Mouse (Mus musculus): Measurements from ENCODE around the gene Cyp2c23. TPM values are rescaled to one million over a fixed set of nuclear protein-coding genes. Genes with fewer than 3 reads are reported as not detected.

Cyp2c23 gene
- polyA plus RNA-seq, 1 experiment from 2014 or later = 0.08 TPM

DNA sequence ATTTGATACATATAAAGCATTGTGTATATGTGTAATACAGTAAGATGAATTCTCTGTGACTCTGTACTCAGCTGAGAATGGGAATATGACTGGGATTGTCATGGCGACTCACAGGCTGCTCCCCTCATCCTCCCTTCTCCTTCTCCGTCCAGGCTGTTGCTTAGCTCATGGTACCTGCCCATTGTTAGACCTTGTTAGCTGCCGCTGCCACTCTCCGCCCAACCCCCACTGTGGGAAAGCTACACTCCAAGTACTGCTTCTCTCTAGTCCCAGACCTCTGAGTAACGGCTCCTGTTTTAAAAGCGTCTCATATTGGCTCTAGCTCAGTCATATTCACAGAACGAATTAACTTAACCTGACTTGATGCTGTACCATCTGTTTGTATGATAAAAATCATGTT, 9.3 kb downstream of the Cyp2c23 start:
- Histone ChIP-seq H3K9ac (replicated peaks) (no peak overlapping the region), H3K4me2 (replicated peaks) (no peak overlapping the region), H3K27ac (no peak overlapping the region), H3K4me1 (replicated peaks) (no peaks in the 10 kb centered on the region), H3K36me3 (no peaks in the 10 kb centered on the region), H3K27me3 (no peaks in the 10 kb centered on the region), H3K9me3 (no peaks in the 10 kb centered on the region), H3K4me3 (replicated peaks) (no peak overlapping the region)
- WGBS = 64% methylated on average over 7 of the region's 7 CpGs
- no peak for ATAC-seq

DNA sequence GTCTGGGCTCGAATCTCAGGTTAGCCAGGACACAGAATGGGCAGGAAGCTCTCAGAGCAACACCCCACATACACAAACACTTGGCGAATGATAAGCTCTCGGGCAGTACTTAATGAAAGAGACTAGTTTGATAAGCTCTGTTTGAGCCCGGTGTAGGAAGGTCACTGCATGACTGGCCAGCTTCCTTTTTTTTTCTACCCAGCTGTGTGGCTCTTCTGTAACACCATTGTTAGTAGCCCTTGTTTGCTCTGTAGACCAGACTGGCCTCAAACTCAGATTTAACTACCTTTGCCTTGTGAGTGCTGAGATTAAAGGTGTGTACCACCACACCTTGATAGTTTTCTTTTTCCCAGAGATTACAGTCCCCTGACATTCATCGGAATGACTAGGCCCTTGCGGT, 15.1 kb downstream of the Cyp2c23 start:
- H3K4me3 ChIP-seq (replicated peaks) = no peak overlapping the region
- no peaks in the 10 kb centered on the region for H3K36me3 ChIP-seq
- WGBS = 89% methylated on average over 6 of the region's 6 CpGs
- no peaks in the 10 kb centered on the region for H3K4me1 ChIP-seq (replicated peaks)
- ATAC-seq = no peak
- no peak overlapping the region for H3K4me2 ChIP-seq (replicated peaks)
- H3K9me3 ChIP-seq = no peaks in the 10 kb centered on the region
- H3K27me3 ChIP-seq = no peaks in the 10 kb centered on the region
- no peak overlapping the region for H3K9ac ChIP-seq (replicated peaks)
- H3K27ac ChIP-seq = no peak overlapping the region

DNA sequence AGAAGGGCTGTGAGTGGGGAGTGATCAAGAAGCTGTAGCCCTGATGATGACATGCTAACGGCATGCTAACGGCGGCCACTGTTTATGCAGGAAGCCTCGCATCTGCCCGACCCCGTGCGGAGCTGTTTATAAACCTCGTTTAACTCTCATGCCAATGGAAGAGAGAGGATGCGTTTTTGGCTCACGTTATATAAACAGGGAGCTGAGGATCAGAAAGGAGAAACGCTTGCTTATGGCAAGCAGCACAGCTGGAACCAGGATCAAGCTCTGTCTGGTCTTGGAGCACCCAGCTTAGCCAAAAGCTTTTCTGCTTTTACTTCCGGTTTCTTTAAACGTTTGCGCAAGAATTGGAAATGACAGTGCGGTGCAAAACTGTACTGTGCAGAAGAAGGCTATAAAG, 20.2 kb downstream of the Cyp2c23 start:
- H3K36me3 ChIP-seq = no peaks in the 10 kb centered on the region
- 85% methylated on average over 15 of the region's 15 CpGs for WGBS
- H3K9me3 ChIP-seq = no peaks in the 10 kb centered on the region
- H3K9ac ChIP-seq (replicated peaks) = no peak overlapping the region
- no peak for ATAC-seq
- no peak overlapping the region for H3K4me3 ChIP-seq (replicated peaks)
- H3K4me1 ChIP-seq (replicated peaks) = no peaks in the 10 kb centered on the region
- no peak overlapping the region for H3K27ac ChIP-seq
- no peak overlapping the region for H3K4me2 ChIP-seq (replicated peaks)
- no peaks in the 10 kb centered on the region for H3K27me3 ChIP-seq

DNA sequence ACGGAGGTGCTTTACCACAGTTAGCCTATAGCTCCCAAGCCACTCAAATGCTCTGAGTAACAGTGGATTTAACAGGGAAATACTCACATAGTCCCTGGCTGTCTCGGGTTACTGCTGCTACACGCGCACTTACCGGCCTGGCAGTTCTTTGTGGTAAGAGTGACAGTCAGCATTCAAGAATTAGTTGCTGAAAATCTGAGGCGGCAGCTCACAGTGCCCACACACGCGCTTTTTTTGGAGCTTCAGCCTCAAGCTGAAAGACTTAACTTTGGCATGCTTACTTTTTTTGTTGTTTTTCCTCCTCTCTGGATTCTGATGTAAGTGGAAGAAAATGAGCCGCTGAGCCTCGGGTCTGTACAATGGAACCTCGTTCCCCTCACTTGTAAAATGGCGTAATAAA, 21.8 kb downstream of the Cyp2c23 start:
- 49% methylated on average over 12 of the region's 12 CpGs for WGBS
- no peaks in the 10 kb centered on the region for H3K4me1 ChIP-seq (replicated peaks)

DNA sequence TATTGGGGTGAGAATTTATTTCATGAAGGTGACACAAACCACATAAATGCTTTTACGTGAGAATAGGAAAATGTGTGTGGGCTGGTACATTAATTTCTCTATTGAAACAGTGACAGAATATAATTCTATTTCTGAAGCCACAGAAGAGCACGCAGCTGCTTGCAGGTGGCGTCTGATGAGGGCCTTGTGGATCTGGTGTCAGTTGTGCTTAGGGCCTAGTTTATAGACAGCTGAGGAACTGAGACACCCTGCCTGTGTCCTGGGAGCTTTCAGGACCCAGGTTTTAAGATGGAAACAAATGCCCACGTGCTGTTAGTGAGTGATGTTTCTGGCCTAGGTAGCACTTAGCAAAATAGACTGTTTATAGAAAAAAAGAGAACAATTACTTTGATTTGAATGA, 24.0 kb downstream of the Cyp2c23 start:
- Histone ChIP-seq H3K27me3 (no peaks in the 10 kb centered on the region), H3K4me1 (replicated peaks) (no peaks in the 10 kb centered on the region), H3K36me3 (no peaks in the 10 kb centered on the region), H3K4me3 (replicated peaks) (no peak overlapping the region), H3K9me3 (no peaks in the 10 kb centered on the region), H3K27ac (no peak overlapping the region), H3K4me2 (replicated peaks) (no peak overlapping the region), H3K9ac (replicated peaks) (no peak overlapping the region)
- no peak for ATAC-seq
- 77% methylated on average over 4 of the region's 4 CpGs for WGBS

More for the DNA sequence above, 21.8 kb downstream of the Cyp2c23 start:
- no peak overlapping the region for H3K9ac ChIP-seq (replicated peaks)
- H3K9me3 ChIP-seq = no peaks in the 10 kb centered on the region
- ATAC-seq = no peak
- H3K27me3 ChIP-seq = no peaks in the 10 kb centered on the region
- no peak overlapping the region for H3K27ac ChIP-seq
- H3K36me3 ChIP-seq = no peaks in the 10 kb centered on the region
- H3K4me2 ChIP-seq (replicated peaks) = no peak overlapping the region
- no peak overlapping the region for H3K4me3 ChIP-seq (replicated peaks)

DNA sequence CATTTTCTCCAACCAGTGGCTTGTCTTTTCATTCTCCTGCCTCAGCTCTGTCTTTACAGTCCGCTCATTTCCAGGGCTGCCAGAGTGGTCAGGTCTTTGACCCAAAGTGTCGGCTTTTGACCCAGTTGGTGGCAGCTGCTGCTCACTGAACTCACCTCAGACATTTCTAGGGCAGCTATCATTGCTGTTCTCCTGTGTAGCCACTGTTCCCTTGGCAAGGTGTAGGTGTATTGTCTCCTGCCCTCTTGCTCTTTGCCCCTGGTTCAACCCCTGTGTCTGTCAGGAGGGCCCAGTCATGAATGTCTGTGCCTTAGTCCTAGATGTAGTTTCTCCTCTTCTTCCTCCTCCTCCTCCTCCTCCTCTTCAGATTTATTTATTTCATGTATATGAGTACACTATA, 24.7 kb downstream of the Cyp2c23 start:
- Histone ChIP-seq H3K36me3 (no peaks in the 10 kb centered on the region), H3K4me2 (replicated peaks) (no peak overlapping the region), H3K27me3 (no peaks in the 10 kb centered on the region), H3K27ac (no peak overlapping the region), H3K4me1 (replicated peaks) (no peaks in the 10 kb centered on the region), H3K9me3 (no peaks in the 10 kb centered on the region), H3K9ac (replicated peaks) (no peak overlapping the region), H3K4me3 (replicated peaks) (no peak overlapping the region)
- 92% methylated on average over 2 of the region's 2 CpGs for WGBS
- ATAC-seq = no peak

DNA sequence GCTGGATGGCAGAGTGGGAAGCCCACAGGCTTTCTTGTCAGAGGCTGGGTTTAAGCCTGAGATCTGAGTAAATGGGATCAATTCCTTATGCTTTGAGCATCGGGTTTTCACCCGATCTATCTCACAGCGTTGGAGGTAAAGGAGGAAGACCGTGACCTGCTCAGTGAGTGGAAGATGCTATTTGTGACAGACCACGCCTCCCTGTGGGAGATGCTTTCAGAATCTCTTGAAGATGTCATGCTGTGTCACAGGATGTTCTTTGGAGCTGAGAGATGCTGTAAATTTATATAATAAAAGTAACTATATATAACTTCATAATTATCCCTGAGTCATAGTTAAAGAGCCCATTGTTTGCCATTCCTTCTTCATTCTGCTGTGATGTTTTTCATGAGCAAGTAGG, 28.3 kb downstream of the Cyp2c23 start:
- no peaks in the 10 kb centered on the region for H3K27me3 ChIP-seq
- no peak overlapping the region for H3K4me2 ChIP-seq (replicated peaks)
- H3K4me3 ChIP-seq (replicated peaks) = no peak overlapping the region
- H3K9me3 ChIP-seq = no peaks in the 10 kb centered on the region
- ATAC-seq = no peak
- no peak overlapping the region for H3K27ac ChIP-seq
- H3K4me1 ChIP-seq (replicated peaks) = no peaks in the 10 kb centered on the region
- no peak overlapping the region for H3K9ac ChIP-seq (replicated peaks)
- H3K36me3 ChIP-seq = no peaks in the 10 kb centered on the region
- WGBS = 77% methylated on average over 5 of the region's 5 CpGs

DNA sequence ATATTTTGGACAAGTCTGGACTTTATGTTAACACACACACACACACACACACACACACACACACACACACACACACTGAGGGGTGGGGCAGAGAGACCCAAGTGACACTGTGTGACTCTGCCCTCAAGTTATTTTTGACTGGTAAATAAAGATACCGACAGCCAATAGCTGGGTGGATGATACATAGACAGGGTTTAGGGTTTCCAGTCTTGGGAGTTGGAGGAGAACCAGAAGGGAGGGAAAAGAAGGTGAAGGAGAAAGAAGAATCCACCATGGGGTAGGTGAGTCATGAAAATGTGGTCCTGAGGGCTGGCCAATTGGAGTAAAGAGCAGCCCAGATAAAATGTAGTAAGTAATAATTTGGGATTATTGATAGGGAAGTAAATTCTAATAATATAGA, 28.9 kb downstream of the Cyp2c23 start:
- no peaks in the 10 kb centered on the region for H3K4me1 ChIP-seq (replicated peaks)
- H3K27ac ChIP-seq = no peak overlapping the region
- no peaks in the 10 kb centered on the region for H3K9me3 ChIP-seq
- no peaks in the 10 kb centered on the region for H3K36me3 ChIP-seq
- WGBS = 86% methylated on average over 1 of the region's 1 CpGs
- no peaks in the 10 kb centered on the region for H3K27me3 ChIP-seq
- no peak overlapping the region for H3K4me3 ChIP-seq (replicated peaks)
- no peak overlapping the region for H3K9ac ChIP-seq (replicated peaks)
- no peak for ATAC-seq
- no peak overlapping the region for H3K4me2 ChIP-seq (replicated peaks)

DNA sequence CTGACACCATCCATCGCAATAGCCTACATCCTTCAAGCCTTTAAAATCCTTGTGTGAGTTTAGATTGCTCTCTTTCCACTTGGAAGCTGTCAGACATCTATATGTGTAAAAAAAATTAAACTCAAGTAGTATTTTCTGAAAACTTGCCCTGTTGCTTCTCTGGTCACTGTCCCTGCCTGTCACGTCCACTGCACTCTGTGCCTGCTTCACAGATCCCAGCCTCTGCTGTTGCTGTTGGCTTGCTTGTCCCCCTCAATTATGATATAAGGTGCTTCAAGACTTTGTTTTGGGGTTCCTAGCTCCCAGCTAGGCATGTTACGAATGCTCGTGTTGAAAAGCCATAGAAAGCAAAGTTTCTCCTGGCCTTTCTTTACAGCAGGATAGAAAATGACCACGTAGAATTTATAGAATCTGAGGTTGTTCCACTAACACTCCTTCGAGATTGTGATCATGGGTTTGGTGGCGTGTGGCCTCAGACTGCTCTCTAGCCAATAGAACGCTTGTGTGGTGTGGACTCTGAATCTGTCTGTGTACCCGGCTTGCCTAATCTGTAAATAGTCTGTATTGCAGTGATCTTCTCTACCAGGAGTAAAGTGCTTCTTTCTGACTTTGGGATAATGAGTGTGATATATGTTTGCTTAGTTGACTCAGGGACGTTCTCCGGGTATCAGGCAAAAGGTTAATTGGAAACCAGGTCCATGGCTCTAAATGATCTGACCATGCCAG, 30.0 kb downstream of the Cyp2c23 start:
- Histone ChIP-seq H3K4me1 (replicated peaks) (no peaks in the 10 kb centered on the region), H3K4me2 (replicated peaks) (no peak overlapping the region), H3K9ac (replicated peaks) (no peak overlapping the region), H3K27ac (no peak overlapping the region), H3K36me3 (no peaks in the 10 kb centered on the region), H3K9me3 (no peaks in the 10 kb centered on the region), H3K4me3 (replicated peaks) (no peak overlapping the region), H3K27me3 (no peaks in the 10 kb centered on the region)
- ATAC-seq = no peak
- WGBS = 89% methylated on average over 11 of the region's 11 CpGs

DNA sequence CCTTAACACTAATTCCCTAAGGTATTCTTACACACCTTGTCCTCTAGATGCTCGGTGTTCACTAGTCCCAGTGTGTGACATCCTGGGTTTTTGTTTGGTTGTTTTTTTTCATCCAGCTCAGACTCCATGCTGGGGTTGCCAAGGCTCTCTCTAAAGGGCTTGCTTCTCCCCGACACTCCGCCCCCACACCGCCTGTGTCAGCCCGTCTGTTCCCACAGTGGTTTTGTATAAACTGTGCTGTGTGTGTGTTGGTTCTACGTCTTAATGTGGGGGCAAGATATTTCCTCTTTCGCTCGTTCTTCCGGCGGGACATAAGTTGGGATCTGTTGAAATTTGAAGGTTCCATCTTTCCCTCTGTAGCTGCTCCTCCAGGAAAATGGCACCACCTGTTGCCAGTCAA, 30.9 kb downstream of the Cyp2c23 start:
- Histone ChIP-seq H3K9me3 (no peaks in the 10 kb centered on the region), H3K4me1 (replicated peaks) (no peaks in the 10 kb centered on the region), H3K9ac (replicated peaks) (no peak overlapping the region), H3K4me2 (replicated peaks) (no peak overlapping the region), H3K4me3 (replicated peaks) (no peak overlapping the region), H3K27ac (no peak overlapping the region), H3K27me3 (no peaks in the 10 kb centered on the region), H3K36me3 (no peaks in the 10 kb centered on the region)
- ATAC-seq = no peak
- WGBS = 87% methylated on average over 10 of the region's 10 CpGs

DNA sequence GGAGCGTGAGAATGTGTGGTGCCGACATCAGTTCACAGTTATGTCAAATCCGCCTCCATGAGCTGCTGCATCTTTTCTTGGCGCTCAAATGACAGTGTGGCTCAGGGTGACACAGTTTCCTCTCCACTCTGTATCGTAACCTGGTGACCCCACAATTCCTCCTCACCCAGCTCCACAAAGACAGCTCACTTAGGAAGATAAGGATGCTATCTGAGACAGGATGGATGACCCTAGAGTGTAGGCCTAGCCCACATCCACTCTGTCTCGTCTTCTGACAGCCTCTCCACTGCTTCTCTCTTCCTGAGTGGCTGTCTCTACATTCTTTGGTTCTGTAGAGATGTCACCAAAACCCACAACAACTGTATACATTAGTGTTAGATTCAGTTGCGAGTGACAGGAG, 33.6 kb downstream of the Cyp2c23 start:
- H3K9ac ChIP-seq (replicated peaks) = no peak overlapping the region
- no peaks in the 10 kb centered on the region for H3K4me1 ChIP-seq (replicated peaks)
- H3K4me2 ChIP-seq (replicated peaks) = no peak overlapping the region
- WGBS = 77% methylated on average over 7 of the region's 7 CpGs
- no peaks in the 10 kb centered on the region for H3K27me3 ChIP-seq
- H3K9me3 ChIP-seq = no peaks in the 10 kb centered on the region
- no peak for ATAC-seq
- no peak overlapping the region for H3K4me3 ChIP-seq (replicated peaks)
- no peaks in the 10 kb centered on the region for H3K36me3 ChIP-seq
- no peak overlapping the region for H3K27ac ChIP-seq

DNA sequence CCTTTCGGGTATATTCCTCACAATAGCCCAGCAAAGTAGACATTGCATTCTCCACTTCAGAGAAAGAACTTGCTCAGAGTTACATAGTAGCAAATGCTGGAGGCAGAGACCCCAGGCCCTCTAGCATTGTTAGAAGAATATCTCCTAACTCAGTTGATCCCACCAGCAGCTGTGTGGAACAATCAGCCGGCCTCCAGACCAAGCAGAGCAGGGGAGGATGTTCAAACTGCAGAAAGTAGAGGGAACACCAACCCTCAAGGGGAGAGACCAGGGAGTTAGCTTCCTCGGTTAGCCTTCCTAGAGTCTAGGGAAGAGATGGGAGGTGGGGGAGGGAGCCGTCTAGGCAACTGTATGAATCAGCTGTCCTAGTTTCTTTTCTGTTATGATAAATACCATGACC, 36.5 kb downstream of the Cyp2c23 start:
- H3K9me3 ChIP-seq = no peaks in the 10 kb centered on the region
- no peaks in the 10 kb centered on the region for H3K4me1 ChIP-seq (replicated peaks)
- H3K27ac ChIP-seq = no peak overlapping the region
- no peak overlapping the region for H3K9ac ChIP-seq (replicated peaks)
- ATAC-seq = no peak
- H3K4me3 ChIP-seq (replicated peaks) = no peak overlapping the region
- no peaks in the 10 kb centered on the region for H3K36me3 ChIP-seq
- 81% methylated on average over 4 of the region's 4 CpGs for WGBS
- H3K4me2 ChIP-seq (replicated peaks) = no peak overlapping the region
- no peaks in the 10 kb centered on the region for H3K27me3 ChIP-seq

DNA sequence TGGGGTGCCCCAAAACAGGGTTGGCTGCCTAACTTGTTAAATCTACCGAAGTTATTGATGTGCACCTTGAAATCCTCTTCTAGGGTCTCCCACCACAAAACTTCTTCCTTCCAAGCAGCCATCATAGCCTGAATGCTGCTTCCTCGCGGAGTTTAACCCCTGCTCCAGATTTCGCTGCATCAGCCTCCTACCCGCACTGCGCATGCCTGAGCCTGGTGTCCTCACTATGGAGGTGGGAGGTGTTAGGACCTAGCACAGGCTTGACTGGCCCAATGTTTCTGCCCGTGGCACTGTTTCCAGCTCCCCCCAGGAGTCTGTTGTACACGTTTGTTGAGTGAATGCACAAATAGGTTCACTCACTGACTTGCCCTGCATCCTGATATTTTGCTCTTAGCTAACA, 38.6 kb downstream of the Cyp2c23 start:
- no peaks in the 10 kb centered on the region for H3K9me3 ChIP-seq
- no peak overlapping the region for H3K9ac ChIP-seq (replicated peaks)
- H3K4me2 ChIP-seq (replicated peaks) = no peak overlapping the region
- no peak for ATAC-seq
- no peaks in the 10 kb centered on the region for H3K36me3 ChIP-seq
- no peak overlapping the region for H3K27ac ChIP-seq
- WGBS = 81% methylated on average over 8 of the region's 8 CpGs
- peaks cover 8% of the 10 kb centered on the region for H3K4me1 ChIP-seq (replicated peaks)
- H3K27me3 ChIP-seq = 0 out of 2 replicates have a peak, but pooled peaks cover 5% of the 10 kb centered on the region
- no peak overlapping the region for H3K4me3 ChIP-seq (replicated peaks)
